10 mouse cellular contexts compared by ENCODE assay signal in the genomic region with DNA sequence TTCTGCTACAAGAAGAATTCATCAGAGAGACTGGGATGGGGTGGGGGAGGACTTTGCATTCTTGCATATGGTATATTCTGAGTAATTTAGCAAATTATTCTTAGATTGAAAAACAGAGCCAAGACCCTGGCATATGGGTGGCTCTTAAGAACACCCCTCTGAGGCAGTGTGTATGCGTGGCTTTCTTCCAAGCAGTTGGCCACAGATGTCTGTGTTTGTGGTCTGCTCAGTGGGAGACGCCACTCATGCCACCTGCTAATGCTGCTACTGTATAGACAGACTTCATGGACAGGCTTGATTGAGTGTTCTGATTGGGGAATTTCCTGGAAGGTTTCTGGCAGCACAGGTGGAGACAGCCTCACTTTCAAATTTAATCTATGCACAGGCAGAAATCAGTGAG.
DNase-seq lines count a peak whose midpoint lies in the region; ATAC-seq and TF ChIP-seq lines count a peak whose summit lies in the region.
"Had no signal": no experiment of that assay in that cellular context is flagged by ENCODE, and none has a peak within 500 bp of the region (broad histone marks: within the 10 kb centered on the region; RNA-seq: fewer than 3 reads in every experiment).

No protein-coding gene starts in this region.

- WGBS in hindbrain, embryonic 16.5 days = 36% methylated on average over 2 of the region's 2 CpGs
- WGBS in midbrain, postnatal 0 days = 61% methylated on average over 2 of the region's 2 CpGs
- 35% methylated on average over 2 of the region's 2 CpGs for WGBS in thymus, adult 2 months

- no peaks in the 10 kb centered on the region for H3K27me3 ChIP-seq in hindbrain, embryonic 16.5 days (replicated peaks; ENCODE audit: control insufficient read depth, insufficient read depth, low read length)
- no peaks in the 10 kb centered on the region for H3K27me3 ChIP-seq in midbrain, postnatal 0 days (ENCODE audit: insufficient read depth, low read length)
- no peaks in the 10 kb centered on the region for H3K27me3 ChIP-seq in thymus, adult 2 months (ENCODE audit: control insufficient read depth, insufficient read depth, low read length)
- H3K27me3 ChIP-seq: limb, embryonic 12.5 days had no signal

- no peaks in the 10 kb centered on the region for H3K36me3 ChIP-seq in hindbrain, embryonic 16.5 days (ENCODE audit: control insufficient read depth, insufficient read depth, low read length)
- H3K36me3 ChIP-seq in midbrain, postnatal 0 days (ENCODE audit: insufficient read depth, low read length) = no peaks in the 10 kb centered on the region
- no peaks in the 10 kb centered on the region for H3K36me3 ChIP-seq in thymus, adult 2 months (ENCODE audit: control insufficient read depth, insufficient read depth, low read length)
- H3K36me3 ChIP-seq: limb, embryonic 12.5 days had no signal

- TF ChIP-seq POLR2A in thymus, adult 2 months (IDR thresholded peaks at IDR 0.05; ENCODE audit: control insufficient read depth, extremely low read depth, insufficient read depth, low read length, poor library complexity) = no peak

- H3K27ac ChIP-seq in hindbrain, embryonic 16.5 days (ENCODE audit: low read depth, low read length) = no peak overlapping the region
- no peak overlapping the region for H3K27ac ChIP-seq in midbrain, postnatal 0 days (ENCODE audit: low read depth, low read length)
- H3K27ac ChIP-seq in thymus, adult 2 months (ENCODE audit: control insufficient read depth, insufficient read depth, low read length) = no peak overlapping the region
- H3K27ac ChIP-seq: limb, embryonic 12.5 days; macrophage had no signal

- TF ChIP-seq CTCF in midbrain, postnatal 0 days (IDR thresholded peaks at IDR 0.05) = no peak
- TF ChIP-seq CTCF in thymus, adult 2 months (IDR thresholded peaks at IDR 0.05; ENCODE audit: borderline replicate concordance, control insufficient read depth, extremely low read depth, insufficient read depth, low read length, poor library complexity) = no peak

- H3K9ac ChIP-seq in hindbrain, embryonic 16.5 days (ENCODE audit: low read depth, low read length) = no peak overlapping the region
- H3K9ac ChIP-seq in midbrain, postnatal 0 days (replicated peaks; ENCODE audit: low read length, poor library complexity, severe bottlenecking) = no peak overlapping the region
- H3K9ac ChIP-seq: limb, embryonic 12.5 days had no signal

- ATAC-seq in hindbrain, embryonic 16.5 days = peak; percentile 94
- ATAC-seq in midbrain, postnatal 0 days (ENCODE audit: low FRiP score) = no peak

- DNase-seq in brain, adult 2 months (ENCODE audit: low read depth, low spot score) = peak; percentile 94
- peak; percentile 56 for DNase-seq in cerebellum, adult 8-10 months
- peak; percentile 81 for DNase-seq in midbrain, postnatal 0 days (ENCODE audit: low spot score)
- DNase-seq in thymus, adult 2 months = no peak
- no peak for DNase-seq in urinary bladder, postnatal 4 days (ENCODE audit: low spot score in 2 of 2)
- DNase-seq in heart, postnatal 4 days = no peak

- no peak overlapping the region for H3K4me2 ChIP-seq in hindbrain, embryonic 16.5 days (ENCODE audit: low read length)
- H3K4me2 ChIP-seq in midbrain, postnatal 0 days (ENCODE audit: low read depth, low read length, poor library complexity, severe bottlenecking) = no peak overlapping the region
- H3K4me2 ChIP-seq: limb, embryonic 12.5 days had no signal

- H3K4me3 ChIP-seq in hindbrain, embryonic 16.5 days (ENCODE audit: low read length) = no peak overlapping the region
- no peak overlapping the region for H3K4me3 ChIP-seq in midbrain, postnatal 0 days (ENCODE audit: low read depth, low read length)
- no peak overlapping the region for H3K4me3 ChIP-seq in thymus, adult 2 months (ENCODE audit: control insufficient read depth, insufficient read depth, low read length)
- H3K4me3 ChIP-seq: erythroblast, embryonic 14.5 days; limb, embryonic 12.5 days had no signal

- no peaks in the 10 kb centered on the region; the same call in 1 of the 2 replicates for H3K4me1 ChIP-seq in hindbrain, embryonic 16.5 days (ENCODE audit: control insufficient read depth, insufficient read depth, low read depth, low read length)
- H3K4me1 ChIP-seq in midbrain, postnatal 0 days (ENCODE audit: insufficient read depth, low read length) = no peaks in the 10 kb centered on the region
- H3K4me1 ChIP-seq in thymus, adult 2 months (replicated peaks; ENCODE audit: control insufficient read depth, insufficient read depth, low read length) = no peaks in the 10 kb centered on the region
- H3K4me1 ChIP-seq: limb, embryonic 12.5 days had no signal

- H3K9me3 ChIP-seq in hindbrain, embryonic 16.5 days (ENCODE audit: control insufficient read depth, low read length) = no peaks in the 10 kb centered on the region
- no peaks in the 10 kb centered on the region for H3K9me3 ChIP-seq in midbrain, postnatal 0 days (ENCODE audit: low read length)
- H3K9me3 ChIP-seq: limb, embryonic 12.5 days had no signal

Comparison
In these comparisons a context has a peak if more than half of its experiments do, and no peak if none do; other contexts are left out.
1. DNase-seq: peak in brain, adult 2 months (single experiment), cerebellum, adult 8-10 months (single experiment) and midbrain, postnatal 0 days (single experiment); none in thymus, adult 2 months (single experiment), urinary bladder, postnatal 4 days (0 of 2) and heart, postnatal 4 days (single experiment).